ENCODE assay signal across 15 mouse cellular contexts in the genomic region with DNA sequence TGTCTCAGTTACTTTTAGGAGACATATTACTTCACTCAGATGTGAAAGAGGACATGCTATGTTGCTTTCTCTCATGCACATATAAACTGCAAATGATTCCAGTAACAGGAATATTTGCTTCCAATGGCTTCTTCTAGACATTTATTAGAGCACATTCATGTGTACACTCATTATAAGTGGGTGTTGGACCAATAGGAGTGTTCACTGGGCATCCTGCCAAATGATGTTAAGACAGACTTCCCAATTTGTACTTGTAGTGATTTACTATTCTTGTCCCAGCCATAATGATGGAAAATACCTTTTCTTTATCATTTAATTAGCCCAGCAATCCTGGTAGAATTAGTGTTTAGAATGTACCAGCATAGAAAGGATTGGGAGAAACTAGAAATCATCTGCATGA.
"Had no signal": no experiment of that assay in that cellular context is flagged by ENCODE, and none has a peak within 500 bp of the region (broad histone marks: within the 10 kb centered on the region; RNA-seq: fewer than 3 reads in every experiment).

No protein-coding gene starts in this region.

- H3K4me3 ChIP-seq: layer of hippocampus, adult 2 months; liver, embryonic 13.5 days; megakaryocyte, embryonic 14.5 days; midbrain, embryonic 10.5 days; midbrain, embryonic 13.5 days; neural tube, embryonic 12.5 days; neural tube, embryonic 15.5 days had no signal

- H3K9ac ChIP-seq: liver, embryonic 13.5 days; midbrain, embryonic 13.5 days; neural tube, embryonic 12.5 days; neural tube, embryonic 15.5 days had no signal

- H3K27me3 ChIP-seq: liver, embryonic 13.5 days; megakaryocyte, embryonic 14.5 days; midbrain, embryonic 13.5 days; neural tube, embryonic 12.5 days; neural tube, embryonic 15.5 days had no signal

- H3K36me3 ChIP-seq: liver, embryonic 13.5 days; midbrain, embryonic 10.5 days; midbrain, embryonic 13.5 days; neural tube, embryonic 12.5 days; neural tube, embryonic 15.5 days had no signal

- ATAC-seq: lung, postnatal 0 days; midbrain, embryonic 13.5 days had no signal

- H3K9me3 ChIP-seq: midbrain, embryonic 10.5 days; midbrain, embryonic 13.5 days; neural tube, embryonic 12.5 days; neural tube, embryonic 15.5 days had no signal

- DNase-seq: kidney, adult 18-20 months; kidney, adult 9 months; kidney, postnatal 14 days; layer of hippocampus, adult 9-11 months; liver, embryonic 13.5 days; lung, adult 2 months; lung, postnatal 36 days; thymus, postnatal 25 days had no signal

- H3K4me1 ChIP-seq: liver, embryonic 13.5 days; megakaryocyte, embryonic 14.5 days; midbrain, embryonic 10.5 days; midbrain, embryonic 13.5 days; neural tube, embryonic 12.5 days; neural tube, embryonic 15.5 days had no signal

- H3K27ac ChIP-seq: layer of hippocampus, adult 2 months; liver, embryonic 13.5 days; midbrain, embryonic 10.5 days; midbrain, embryonic 13.5 days; neural tube, embryonic 12.5 days; neural tube, embryonic 15.5 days had no signal

- H3K4me2 ChIP-seq: liver, embryonic 13.5 days; midbrain, embryonic 13.5 days; neural tube, embryonic 12.5 days; neural tube, embryonic 15.5 days had no signal
